Mouse (Mus musculus) ES-Bruce4 (cell line): Measurements from ENCODE around the gene Mycl.

Experiments
- CTCF ChIP-seq: IDR thresholded peaks from one replicate; pipeline ENCODE4 v1.8.1; 2011; ENCODE audit warnings: low read depth, low read length
- EP300 ChIP-seq: IDR thresholded peaks from 2 replicates; pipeline ENCODE4 v1.6.1; 2011; ENCODE audit warnings: low read depth, low read length; ENCODE audit not compliant: insufficient read depth
- POLR2A ChIP-seq: IDR thresholded peaks from one replicate; pipeline ENCODE4 v1.8.1; 2011; ENCODE audit warnings: low read length; ENCODE audit not compliant: insufficient read depth

DNA sequence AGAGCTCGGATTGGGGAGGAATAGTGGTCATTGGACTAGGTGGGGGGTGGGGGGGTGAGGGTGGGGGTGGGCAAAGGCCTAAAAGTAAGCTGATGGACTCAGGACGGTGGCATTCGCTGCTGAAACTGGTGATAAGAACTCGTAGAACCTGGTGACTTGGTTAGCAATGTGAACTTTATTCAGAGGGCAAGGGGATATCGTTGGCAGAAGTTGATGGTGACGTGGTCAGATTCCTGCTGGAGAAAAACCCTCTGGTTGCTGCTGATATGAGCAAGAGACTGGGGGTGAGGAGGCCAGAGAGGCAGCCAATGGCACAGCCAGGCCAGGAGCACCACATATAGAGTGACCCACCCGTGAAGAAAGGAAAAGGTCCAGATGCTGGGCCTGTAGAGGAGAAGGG is 14.2 kb upstream of the Mycl start:
- TF ChIP-seq CTCF (no peak), EP300 (no peak), POLR2A (no peak)
